Mouse (Mus musculus): ENCODE data around the gene Brd2. TPM values are rescaled to one million over a fixed set of nuclear protein-coding genes. Genes with fewer than 3 reads are reported as not detected.

Brd2 gene
- polyA plus RNA-seq, 1 experiment from 2014 or later: 116 TPM

- no peak overlapping the region for H3K27ac ChIP-seq (ENCODE audit: low read depth, low read length)
- H3K4me3 ChIP-seq (ENCODE audit: low read depth, low read length): no peak overlapping the region
- peak overlapping the region; percentile 9; the same call in 1 of the 2 replicates for H3K4me2 ChIP-seq (ENCODE audit: low read depth)
- no peaks in the 10 kb centered on the region for H3K36me3 ChIP-seq (ENCODE audit: control insufficient read depth, insufficient read depth, low read length)
- H3K9ac ChIP-seq (ENCODE audit: low read length): no peak overlapping the region
- H3K4me1 ChIP-seq (ENCODE audit: control insufficient read depth, insufficient read depth, low read length): peaks cover 14% of the 10 kb centered on the region
- WGBS: 20% methylated on average over 13 of the region's 13 CpGs
- H3K27me3 ChIP-seq (ENCODE audit: control insufficient read depth, insufficient read depth, low read length): no peaks in the 10 kb centered on the region
- ATAC-seq (ENCODE audit: insufficient read depth, low FRiP score, low TSS enrichment): no peak
- no peaks in the 10 kb centered on the region for H3K9me3 ChIP-seq (ENCODE audit: control insufficient read depth, low read length)
- no peak for DNase-seq (ENCODE audit: low spot score)
Measured at GRCm38 (mm10) chr17:34128264-34128937, 6.0 kb upstream of the Brd2 start.

- no peak overlapping the region for H3K4me3 ChIP-seq (ENCODE audit: low read depth, low read length)
- ATAC-seq (ENCODE audit: insufficient read depth, low FRiP score, low TSS enrichment) (no peak), DNase-seq (ENCODE audit: low spot score) (no peak)
- no peak overlapping the region for H3K9ac ChIP-seq (ENCODE audit: low read length)
- no peak overlapping the region for H3K27ac ChIP-seq (ENCODE audit: low read depth, low read length)
- no peaks in the 10 kb centered on the region for H3K27me3 ChIP-seq (ENCODE audit: control insufficient read depth, insufficient read depth, low read length)
- WGBS: 16% methylated on average over 6 of the region's 6 CpGs
- no peaks in the 10 kb centered on the region for H3K36me3 ChIP-seq (ENCODE audit: control insufficient read depth, insufficient read depth, low read length)
- no peak overlapping the region for H3K4me2 ChIP-seq (ENCODE audit: low read depth)
- H3K9me3 ChIP-seq (ENCODE audit: control insufficient read depth, low read length): no peaks in the 10 kb centered on the region
- peaks cover 16% of the 10 kb centered on the region for H3K4me1 ChIP-seq (ENCODE audit: control insufficient read depth, insufficient read depth, low read length)
Measured at GRCm38 (mm10) chr17:34127475-34127874, 5.0 kb upstream of the Brd2 start.

GRCm38 (mm10) chr17:34126826-34127420 is 4.5 kb upstream of the Brd2 start:
- Histone ChIP-seq H3K36me3 (ENCODE audit: control insufficient read depth, insufficient read depth, low read length) (no peaks in the 10 kb centered on the region), H3K4me1 (ENCODE audit: control insufficient read depth, insufficient read depth, low read length) (peaks cover 16% of the 10 kb centered on the region), H3K9ac (ENCODE audit: low read length) (no peak overlapping the region), H3K9me3 (ENCODE audit: control insufficient read depth, low read length) (no peaks in the 10 kb centered on the region), H3K4me2 (ENCODE audit: low read depth) (no peak overlapping the region), H3K27ac (ENCODE audit: low read depth, low read length) (no peak overlapping the region), H3K4me3 (ENCODE audit: low read depth, low read length) (no peak overlapping the region), H3K27me3 (ENCODE audit: control insufficient read depth, insufficient read depth, low read length) (no peaks in the 10 kb centered on the region)
- 41% methylated on average over 9 of the region's 9 CpGs for WGBS
- ATAC-seq (ENCODE audit: insufficient read depth, low FRiP score, low TSS enrichment) (no peak), DNase-seq (ENCODE audit: low spot score) (no peak)

GRCm38 (mm10) chr17:34124649-34125048 is 2.2 kb upstream of the Brd2 start:
- no peak overlapping the region for H3K4me3 ChIP-seq (ENCODE audit: low read depth, low read length)
- H3K27ac ChIP-seq (ENCODE audit: low read depth, low read length): no peak overlapping the region
- peaks cover 16% of the 10 kb centered on the region for H3K4me1 ChIP-seq (ENCODE audit: control insufficient read depth, insufficient read depth, low read length)
- 91% methylated on average over 6 of the region's 6 CpGs for WGBS
- no peak overlapping the region for H3K9ac ChIP-seq (ENCODE audit: low read length)
- H3K4me2 ChIP-seq (ENCODE audit: low read depth): no peak overlapping the region
- no peak for DNase-seq (ENCODE audit: low spot score)
- no peaks in the 10 kb centered on the region for H3K9me3 ChIP-seq (ENCODE audit: control insufficient read depth, low read length)
- no peaks in the 10 kb centered on the region for H3K36me3 ChIP-seq (ENCODE audit: control insufficient read depth, insufficient read depth, low read length)
- no peaks in the 10 kb centered on the region for H3K27me3 ChIP-seq (ENCODE audit: control insufficient read depth, insufficient read depth, low read length)
- no peak for ATAC-seq (ENCODE audit: insufficient read depth, low FRiP score, low TSS enrichment)

GRCm38 (mm10) chr17:34123518-34123917 is 1.1 kb upstream of the Brd2 start:
- H3K36me3 ChIP-seq (ENCODE audit: control insufficient read depth, insufficient read depth, low read length): peaks cover 2% of the 10 kb centered on the region; the same call in 1 of the 2 replicates
- H3K4me1 ChIP-seq (ENCODE audit: control insufficient read depth, insufficient read depth, low read length): peaks cover 12% of the 10 kb centered on the region
- no peak for DNase-seq (ENCODE audit: low spot score)
- H3K9me3 ChIP-seq (ENCODE audit: control insufficient read depth, low read length): no peaks in the 10 kb centered on the region
- H3K4me2 ChIP-seq (ENCODE audit: low read depth): peak overlapping the region; percentile 93
- WGBS: 11% methylated on average over 2 of the region's 2 CpGs
- peak overlapping the region; percentile 88 for H3K9ac ChIP-seq (ENCODE audit: low read length)
- ATAC-seq (ENCODE audit: insufficient read depth, low FRiP score, low TSS enrichment): no peak
- no peaks in the 10 kb centered on the region for H3K27me3 ChIP-seq (ENCODE audit: control insufficient read depth, insufficient read depth, low read length)
- peak overlapping the region; percentile 99 for H3K4me3 ChIP-seq (ENCODE audit: low read depth, low read length)
- no peak overlapping the region for H3K27ac ChIP-seq (ENCODE audit: low read depth, low read length)

- H3K27me3 ChIP-seq (ENCODE audit: control insufficient read depth, insufficient read depth, low read length): no peaks in the 10 kb centered on the region
- H3K36me3 ChIP-seq (ENCODE audit: control insufficient read depth, insufficient read depth, low read length): peaks cover 5% of the 10 kb centered on the region; the same call in 1 of the 2 replicates
- WGBS: 3% methylated on average over 7 of the region's 7 CpGs
- DNase-seq (ENCODE audit: low spot score): no peak
- H3K9ac ChIP-seq (ENCODE audit: low read length): peak overlapping the region; percentile 88
- peaks cover 9% of the 10 kb centered on the region for H3K4me1 ChIP-seq (ENCODE audit: control insufficient read depth, insufficient read depth, low read length)
- H3K9me3 ChIP-seq (ENCODE audit: control insufficient read depth, low read length): no peaks in the 10 kb centered on the region
- H3K4me3 ChIP-seq (ENCODE audit: low read depth, low read length): peak overlapping the region; percentile 99
- ATAC-seq (ENCODE audit: insufficient read depth, low FRiP score, low TSS enrichment): no peak
- peak overlapping the region; percentile 93 for H3K4me2 ChIP-seq (ENCODE audit: low read depth)
- peak overlapping the region; percentile 100 for H3K27ac ChIP-seq (ENCODE audit: low read depth, low read length)
Measured at GRCm38 (mm10) chr17:34123111-34123510, 677 bp upstream of the Brd2 start.

- ATAC-seq (ENCODE audit: insufficient read depth, low FRiP score, low TSS enrichment): peak; percentile 35; the same call in 1 of the 2 replicates
- Histone ChIP-seq H3K27me3 (ENCODE audit: control insufficient read depth, insufficient read depth, low read length) (no peaks in the 10 kb centered on the region), H3K36me3 (ENCODE audit: control insufficient read depth, insufficient read depth, low read length) (peaks cover 5% of the 10 kb centered on the region; the same call in 1 of the 2 replicates), H3K9ac (ENCODE audit: low read length) (peak overlapping the region; percentile 88), H3K9me3 (ENCODE audit: control insufficient read depth, low read length) (no peaks in the 10 kb centered on the region), H3K4me2 (ENCODE audit: low read depth) (peak overlapping the region; percentile 93), H3K27ac (ENCODE audit: low read depth, low read length) (peak overlapping the region; percentile 100), H3K4me1 (ENCODE audit: control insufficient read depth, insufficient read depth, low read length) (peaks cover 13% of the 10 kb centered on the region), H3K4me3 (ENCODE audit: low read depth, low read length) (peak overlapping the region; percentile 99)
- 0% methylated on average over 9 of the region's 10 CpGs for WGBS
- DNase-seq (ENCODE audit: low spot score): peak; percentile 80
Measured at GRCm38 (mm10) chr17:34121879-34122187, 601 bp downstream of the Brd2 start.

GRCm38 (mm10) chr17:34121172-34121878 is 1.1 kb downstream of the Brd2 start:
- Histone ChIP-seq H3K4me1 (ENCODE audit: control insufficient read depth, insufficient read depth, low read length) (peaks cover 18% of the 10 kb centered on the region), H3K27ac (ENCODE audit: low read depth, low read length) (peak overlapping the region; percentile 100), H3K4me2 (ENCODE audit: low read depth) (peak overlapping the region; percentile 93), H3K4me3 (ENCODE audit: low read depth, low read length) (peak overlapping the region; percentile 99), H3K9ac (ENCODE audit: low read length) (peak overlapping the region; percentile 88), H3K27me3 (ENCODE audit: control insufficient read depth, insufficient read depth, low read length) (no peaks in the 10 kb centered on the region), H3K36me3 (ENCODE audit: control insufficient read depth, insufficient read depth, low read length) (peaks cover 5% of the 10 kb centered on the region; the same call in 1 of the 2 replicates), H3K9me3 (ENCODE audit: control insufficient read depth, low read length) (no peaks in the 10 kb centered on the region)
- WGBS: 0% methylated on average over 30 of the region's 35 CpGs
- DNase-seq (ENCODE audit: low spot score) (peak; percentile 88), ATAC-seq (ENCODE audit: insufficient read depth, low FRiP score, low TSS enrichment) (peak; percentile 29)
